ENCODE assay signal across 22 mouse cellular contexts in the genomic region with DNA sequence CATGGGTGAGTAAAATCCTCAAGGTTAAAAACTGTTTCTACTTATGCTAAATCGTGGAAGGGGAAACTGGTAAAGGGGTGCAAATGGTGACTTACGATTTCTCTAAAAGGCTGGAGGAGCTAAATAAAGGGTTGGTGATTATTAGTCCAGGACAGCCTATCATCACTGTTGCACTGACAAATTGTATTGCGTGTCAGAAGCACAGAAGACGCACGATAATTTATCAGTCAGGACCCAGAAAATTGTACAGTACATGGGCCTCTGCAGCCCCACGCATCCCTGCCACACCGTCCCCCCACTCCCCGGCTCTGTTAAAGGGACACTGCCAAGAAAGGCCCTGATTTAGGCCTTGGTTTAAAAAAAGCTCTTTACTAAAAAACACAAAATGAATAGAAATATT.
DNase-seq lines count a peak whose midpoint lies in the region; ATAC-seq and TF ChIP-seq lines count a peak whose summit lies in the region.
"Had no signal": no experiment of that assay in that cellular context is flagged by ENCODE, and none has a peak within 500 bp of the region (broad histone marks: within the 10 kb centered on the region; RNA-seq: fewer than 3 reads in every experiment).

No protein-coding gene starts in this region.

- H3K27me3 ChIP-seq in liver, embryonic 12.5 days (replicated peaks): no peaks in the 10 kb centered on the region
- H3K27me3 ChIP-seq in liver, postnatal 0 days (ENCODE audit: insufficient read depth, low read length): no peaks in the 10 kb centered on the region
- H3K27me3 ChIP-seq: embryonic facial prominence, embryonic 13.5 days; heart, embryonic 15.5 days; intestine, embryonic 15.5 days; midbrain, embryonic 13.5 days; neural tube, embryonic 13.5 days had no signal

- peak; percentile 72; the same call in 1 of the 2 replicates for ATAC-seq in liver, embryonic 12.5 days
- 0 out of 2 replicates have a peak, but pooled peaks have one; percentile 32 for ATAC-seq in liver, postnatal 0 days
- ATAC-seq in erythroid progenitor cell, adult 5-6 weeks (replicated peaks; ENCODE audit: low FRiP score, poor library complexity, severe bottlenecking): no peak
- no peak for ATAC-seq in cerebellum, adult (ENCODE audit: insufficient number of reproducible peaks, low FRiP score, low TSS enrichment)
- ATAC-seq: hindbrain, postnatal 0 days; intestine, embryonic 15.5 days; midbrain, embryonic 13.5 days had no signal

- peak; percentile 46; the same call in 1 of the 2 replicates for TF ChIP-seq EP300 in liver, postnatal 0 days (IDR thresholded peaks at IDR 0.05; ENCODE audit: low read depth)

- DNase-seq in brain, adult 2 months (ENCODE audit: low read depth, low spot score): peak; percentile 68
- DNase-seq in brain, embryonic 14.5 days (ENCODE audit: low read depth): peak; percentile 54
- DNase-seq in liver, postnatal 0 days: no peak
- DNase-seq: B cell, adult 2 months; cerebellum, adult 18-20 months; cerebellum, postnatal 10 days; gastrocnemius, postnatal 25 days; heart, adult 11 months; kidney, adult 2 months; lung, postnatal 10 days had no signal

- no peak for TF ChIP-seq POLR2A in brain, embryonic 14.5 days (IDR thresholded peaks at IDR 0.05; ENCODE audit: borderline replicate concordance, extremely low read depth, insufficient read depth, insufficient read length, poor library complexity, severe bottlenecking)

- H3K4me2 ChIP-seq in liver, embryonic 12.5 days: no peak overlapping the region
- H3K4me2 ChIP-seq in liver, postnatal 0 days (ENCODE audit: low read depth, low read length): no peak overlapping the region
- H3K4me2 ChIP-seq: embryonic facial prominence, embryonic 13.5 days; heart, embryonic 15.5 days; intestine, embryonic 15.5 days; midbrain, embryonic 13.5 days; neural tube, embryonic 13.5 days had no signal

- H3K27ac ChIP-seq in liver, embryonic 12.5 days: no peak overlapping the region
- H3K27ac ChIP-seq in liver, postnatal 0 days (ENCODE audit: low read depth): peak overlapping the region; percentile 11; the same call in 1 of the 2 replicates
- H3K27ac ChIP-seq: embryonic facial prominence, embryonic 13.5 days; heart, embryonic 10.5 days; heart, embryonic 15.5 days; hindbrain, postnatal 0 days; intestine, embryonic 15.5 days; kidney, postnatal 0 days; macrophage; midbrain, embryonic 13.5 days; neural tube, embryonic 13.5 days had no signal

- TF ChIP-seq CTCF in brain, embryonic 14.5 days (IDR thresholded peaks at IDR 0.05; ENCODE audit: borderline replicate concordance, extremely low read depth, insufficient read depth, insufficient read length): no peak
- TF ChIP-seq CTCF in liver, postnatal 0 days (IDR thresholded peaks at IDR 0.05; ENCODE audit: low read depth): no peak

- H3K9ac ChIP-seq in liver, embryonic 12.5 days: no peak overlapping the region
- H3K9ac ChIP-seq in liver, postnatal 0 days (replicated peaks): no peak overlapping the region
- H3K9ac ChIP-seq: embryonic facial prominence, embryonic 13.5 days; heart, embryonic 15.5 days; intestine, embryonic 15.5 days; midbrain, embryonic 13.5 days; neural tube, embryonic 13.5 days had no signal

- no peaks in the 10 kb centered on the region for H3K9me3 ChIP-seq in liver, embryonic 12.5 days (replicated peaks)
- no peaks in the 10 kb centered on the region for H3K9me3 ChIP-seq in liver, postnatal 0 days (ENCODE audit: low read length)
- H3K9me3 ChIP-seq: embryonic facial prominence, embryonic 13.5 days; heart, embryonic 10.5 days; heart, embryonic 15.5 days; intestine, embryonic 15.5 days; midbrain, embryonic 13.5 days; neural tube, embryonic 13.5 days had no signal

- 52% methylated on average over 8 of the region's 8 CpGs for WGBS in liver, embryonic 12.5 days (ENCODE audit: insufficient replicate concordance)
- WGBS in liver, postnatal 0 days (ENCODE audit: insufficient replicate concordance): 49% methylated on average over 8 of the region's 8 CpGs

- H3K4me1 ChIP-seq in liver, embryonic 12.5 days: peaks cover 49% of the 10 kb centered on the region
- H3K4me1 ChIP-seq in liver, postnatal 0 days (ENCODE audit: insufficient read depth): peaks cover 19% of the 10 kb centered on the region

- no peak overlapping the region for H3K4me3 ChIP-seq in liver, embryonic 12.5 days
- no peak overlapping the region for H3K4me3 ChIP-seq in liver, postnatal 0 days (ENCODE audit: low read depth, low read length)
- H3K4me3 ChIP-seq: embryonic facial prominence, embryonic 13.5 days; heart, embryonic 10.5 days; heart, embryonic 15.5 days; intestine, embryonic 15.5 days; midbrain, embryonic 13.5 days; neural tube, embryonic 13.5 days had no signal

- no peaks in the 10 kb centered on the region for H3K36me3 ChIP-seq in liver, embryonic 12.5 days
- no peaks in the 10 kb centered on the region for H3K36me3 ChIP-seq in liver, postnatal 0 days (replicated peaks; ENCODE audit: insufficient read depth, low read length)
- H3K36me3 ChIP-seq: embryonic facial prominence, embryonic 13.5 days; heart, embryonic 10.5 days; heart, embryonic 15.5 days; intestine, embryonic 15.5 days; midbrain, embryonic 13.5 days; neural tube, embryonic 13.5 days had no signal

Comparison
In these comparisons a context has a peak if more than half of its experiments do, and no peak if none do; other contexts are left out.
1. ATAC-seq: peak in liver, embryonic 12.5 days (single experiment) and liver, postnatal 0 days (single experiment); none in erythroid progenitor cell, adult 5-6 weeks (single experiment) and cerebellum, adult (single experiment).